Mouse (Mus musculus): Measurements from ENCODE around the gene Xlr3a. TPM values are rescaled to one million over a fixed set of nuclear protein-coding genes. Genes with fewer than 3 reads are reported as not detected.

Xlr3a gene
- 0.41 TPM for polyA plus RNA-seq (2017; shearing (Covaris generic))

DNA sequence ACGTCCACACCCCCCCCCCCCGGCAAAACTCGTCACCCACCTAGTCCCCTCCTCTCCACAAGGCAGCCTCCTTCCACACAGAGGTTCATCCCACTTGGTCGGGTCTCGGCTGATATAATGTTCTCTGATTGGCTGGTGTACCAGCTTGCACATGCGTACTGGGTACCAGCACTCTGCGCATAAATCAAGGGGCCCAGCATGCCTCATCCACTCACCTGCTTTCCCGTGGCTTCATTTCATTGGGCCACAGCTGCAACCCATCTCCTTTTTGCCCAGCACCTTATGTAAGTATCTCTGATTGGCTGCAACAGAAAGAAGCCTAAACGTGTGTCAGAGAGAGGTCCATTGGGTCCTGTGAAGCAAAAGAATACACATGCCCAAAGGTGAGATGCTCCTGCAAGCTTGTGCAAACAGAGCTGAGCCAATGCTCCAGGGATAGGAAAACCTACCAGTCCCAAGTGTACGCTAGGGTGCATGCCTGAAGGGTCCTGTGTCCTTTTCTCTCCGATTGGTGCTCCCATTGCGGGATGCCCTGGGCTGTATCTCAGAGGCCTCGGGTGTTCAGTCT lies at the start of gene Xlr3a:
Xlr3a (minus strand) TSS at position 155 of the 568 bp plus-strand sequence.

DNA sequence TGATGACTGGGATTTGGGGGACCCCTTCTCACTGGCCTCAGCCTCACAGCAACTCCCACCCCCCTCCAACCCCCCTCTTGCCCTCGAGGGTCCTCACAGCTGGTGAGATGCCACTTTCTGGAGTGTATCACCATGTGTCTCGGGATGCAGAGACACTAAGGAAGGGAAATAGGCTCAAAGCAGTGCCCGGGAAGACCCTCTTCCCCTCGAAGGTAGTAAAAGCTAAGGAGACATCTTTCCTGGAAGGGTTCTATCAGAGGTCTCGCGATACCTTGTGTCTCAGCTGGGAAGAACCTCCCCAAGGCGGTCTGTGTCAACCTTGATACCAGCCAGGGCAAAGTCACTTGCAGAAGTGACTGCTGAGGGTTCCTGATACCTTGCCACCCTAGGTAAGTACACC lies 19.9 kb upstream of the Xlr3a start, which contains the start of gene Gm14685:
Gm14685 (plus strand) TSS at position 301 of the 400 bp plus-strand sequence.

DNA sequence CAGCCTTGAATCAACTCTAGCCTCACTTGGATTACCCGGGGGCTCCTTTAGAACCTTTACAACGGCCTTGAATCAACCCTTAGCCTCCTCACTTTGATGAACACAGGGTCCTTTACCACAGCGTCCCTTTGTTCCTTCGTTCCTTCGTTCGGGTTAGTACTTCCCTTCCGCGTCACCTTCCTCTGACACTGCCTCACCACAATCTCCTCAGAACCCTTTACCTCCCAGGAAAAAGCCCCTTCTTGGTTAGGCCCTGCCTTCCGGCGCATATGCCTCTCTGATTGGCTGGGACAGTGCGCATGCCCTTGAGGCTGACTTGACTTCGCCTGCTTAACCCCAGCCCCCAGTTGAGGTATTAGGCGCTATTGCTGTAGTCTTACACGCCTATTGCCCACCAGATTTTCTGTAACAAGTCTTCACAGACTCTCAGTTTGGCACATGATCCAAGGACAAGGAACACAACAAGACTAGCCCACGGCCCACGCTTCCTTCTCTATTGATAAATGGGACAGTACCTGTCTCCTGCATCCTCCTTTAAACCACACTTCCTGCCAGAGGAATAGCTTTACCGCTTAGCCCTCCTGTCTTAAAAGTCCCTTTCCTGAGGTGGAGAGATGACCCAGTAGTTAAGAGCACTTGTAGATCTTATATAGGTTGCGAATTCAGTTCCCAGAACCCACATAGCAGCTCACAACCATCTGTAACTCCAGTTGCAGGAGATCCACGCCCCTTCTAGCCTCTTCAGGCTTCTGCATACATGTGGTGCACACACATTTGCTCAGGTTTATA lies 14.4 kb downstream of the Xlr3a start, which contains the start of gene Xlr4a:
Xlr4a (minus strand) TSS at position 212 of the 789 bp plus-strand sequence.

DNA sequence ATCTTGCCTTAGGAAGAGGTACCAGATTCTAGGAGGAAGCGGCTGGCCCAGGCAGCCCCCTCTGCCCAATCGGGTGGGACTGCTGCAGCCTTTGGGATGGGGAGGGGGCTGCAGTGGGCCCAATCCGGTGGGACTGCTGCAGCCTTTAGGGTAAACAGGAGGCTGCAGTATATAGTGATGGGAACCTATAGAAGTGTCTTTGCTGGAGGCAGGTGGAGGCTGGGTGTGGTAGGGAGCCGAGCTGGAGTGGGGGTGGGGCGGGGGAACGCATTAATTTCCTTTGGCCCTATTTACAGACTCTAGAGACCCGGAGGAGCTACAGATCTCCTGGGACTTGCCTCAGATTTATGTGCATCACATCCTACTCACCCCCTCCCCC lies 32.5 kb downstream of the Xlr3a start, which contains the start of gene Pnma3:
Pnma3 (plus strand) TSS at position 373 of the 379 bp plus-strand sequence.

DNA sequence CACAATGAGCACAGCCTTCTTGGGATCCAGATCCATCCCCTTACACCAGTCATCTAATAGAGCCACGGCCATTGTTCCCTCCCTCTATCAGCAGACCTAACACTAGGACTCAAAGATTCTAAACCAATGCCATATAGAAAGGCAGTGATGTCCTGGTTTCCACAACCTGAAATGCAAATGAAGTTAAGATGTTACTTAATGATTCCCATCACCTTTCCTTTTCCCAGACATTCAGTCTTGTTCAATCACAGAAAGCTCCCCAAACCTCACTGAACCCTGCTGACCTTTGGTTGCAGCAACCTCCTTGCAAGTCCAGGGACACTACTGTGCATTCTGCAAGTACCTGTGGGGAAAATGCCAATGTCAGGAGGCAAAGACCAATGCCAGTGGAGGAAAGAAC lies 59.9 kb downstream of the Xlr3a start, which contains the start of gene Pnma5:
Pnma5 (minus strand) TSS at position 101 of the 400 bp plus-strand sequence.

Other genes starting within 250 kb of the Xlr3a start
- gene Cetn2, start 178.7 kb downstream of the Xlr3a start, polyA plus RNA-seq (2017; shearing (Covaris generic)), result 59.9 TPM
- gene Nsdhl, start 178.5 kb downstream of the Xlr3a start, polyA plus RNA-seq (2017; shearing (Covaris generic)), result 13.5 TPM
- not detected for gene Zfp185, start 109.8 kb downstream of the Xlr3a start, polyA plus RNA-seq (2017; shearing (Covaris generic))
- not detected for gene Pnma5, start 60.0 kb downstream of the Xlr3a start, polyA plus RNA-seq (2017; shearing (Covaris generic))
- not detected for gene Pnma3, start 32.3 kb downstream of the Xlr3a start, polyA plus RNA-seq (2017; shearing (Covaris generic))
- gene Xlr4a, start 14.6 kb downstream of the Xlr3a start, polyA plus RNA-seq (2017; shearing (Covaris generic)), result 68.2 TPM
- 0.69 TPM for gene Gm14685, start 20.0 kb upstream of the Xlr3a start, polyA plus RNA-seq (2017; shearing (Covaris generic))
- gene Xlr5b, start 51.7 kb upstream of the Xlr3a start, polyA plus RNA-seq (2017; shearing (Covaris generic)), result not detected
- gene DXBay18, start 52.4 kb upstream of the Xlr3a start, polyA plus RNA-seq (2017; shearing (Covaris generic)), result 0.49 TPM
- gene Spin2d, start 79.9 kb upstream of the Xlr3a start, polyA plus RNA-seq (2017; shearing (Covaris generic)), result not detected
- 31.8 TPM for gene Xlr3b, start 95.1 kb upstream of the Xlr3a start, polyA plus RNA-seq (2017; shearing (Covaris generic))
- 167 TPM for gene Xlr4b, start 117.2 kb upstream of the Xlr3a start, polyA plus RNA-seq (2017; shearing (Covaris generic))
- gene F8a, start 131.2 kb upstream of the Xlr3a start, polyA plus RNA-seq (2017; shearing (Covaris generic)), result 15.3 TPM
- 102 TPM for gene Xlr4c, start 146.0 kb upstream of the Xlr3a start, polyA plus RNA-seq (2017; shearing (Covaris generic))
- 0.67 TPM for gene Xlr3c, start 168.3 kb upstream of the Xlr3a start, polyA plus RNA-seq (2017; shearing (Covaris generic))
- 0.51 TPM for gene Xlr5a, start 195.9 kb upstream of the Xlr3a start, polyA plus RNA-seq (2017; shearing (Covaris generic))
- gene Xlr5c, start 195.9 kb upstream of the Xlr3a start, polyA plus RNA-seq (2017; shearing (Covaris generic)), result not detected
- gene Gm45015, start 239.7 kb upstream of the Xlr3a start, polyA plus RNA-seq (2017; shearing (Covaris generic)), result not detected
- 10.5 TPM for gene Zfp275, start 245.5 kb upstream of the Xlr3a start, polyA plus RNA-seq (2017; shearing (Covaris generic))